ENCODE assay signal across 13 mouse cellular contexts in genomic region chr11:88401333-88401732, GRCm38 (mm10).
DNase-seq lines count a peak whose midpoint lies in the region; ATAC-seq and TF ChIP-seq lines count a peak whose summit lies in the region.
"Had no signal": no experiment of that assay in that cellular context is flagged by ENCODE, and none has a peak within 500 bp of the region (broad histone marks: within the 10 kb centered on the region; RNA-seq: fewer than 3 reads in every experiment).

No protein-coding gene starts in this region.

- H3K4me3 ChIP-seq in heart, embryonic 14.5 days (ENCODE audit: control insufficient read depth in 1 of 2, insufficient read depth in 1 of 2, low read depth in 1 of 2, low read length in 2 of 2) = no peak overlapping the region
- no peak overlapping the region for H3K4me3 ChIP-seq in hindbrain, postnatal 0 days (ENCODE audit: low read length)
- H3K4me3 ChIP-seq: kidney, embryonic 15.5 days; liver, embryonic 13.5 days had no signal

- TF ChIP-seq CTCF in hindbrain, postnatal 0 days (IDR thresholded peaks at IDR 0.05; ENCODE audit: low read depth) = no peak

- WGBS in heart, embryonic 14.5 days = 75% methylated on average over 6 of the region's 6 CpGs
- WGBS in hindbrain, postnatal 0 days = 24% methylated on average over 6 of the region's 6 CpGs

- H3K9ac ChIP-seq in heart, embryonic 14.5 days (ENCODE audit: low read length) = peak overlapping the region; percentile 11; the same call in 1 of the 2 replicates
- no peak overlapping the region for H3K9ac ChIP-seq in hindbrain, postnatal 0 days (replicated peaks; ENCODE audit: low read length)
- H3K9ac ChIP-seq: kidney, embryonic 15.5 days; liver, embryonic 13.5 days had no signal

- H3K27ac ChIP-seq in heart, embryonic 14.5 days (replicated peaks in 1 of 2; ENCODE audit: control insufficient read depth in 1 of 2, insufficient read depth in 1 of 2, low read depth in 2 of 2, low read length in 2 of 2) = peak overlapping the region in 1 of 2 experiments; percentile 98; a peak in 2 of 4 replicates
- H3K27ac ChIP-seq in hindbrain, postnatal 0 days = peak overlapping the region; percentile 38; the same call in 1 of the 2 replicates
- H3K27ac ChIP-seq: kidney, embryonic 15.5 days; liver, embryonic 13.5 days had no signal

- no peak for ATAC-seq in heart, embryonic 14.5 days (ENCODE audit: insufficient number of reproducible peaks, insufficient read depth, low FRiP score, low read depth)
- no peak for ATAC-seq in hindbrain, postnatal 0 days

- DNase-seq in heart, postnatal 14 days = no peak
- peak; percentile 40 for DNase-seq in 3T3-L1 (ENCODE audit: low read depth, low spot score)
- DNase-seq in NIH3T3 (ENCODE audit: low read depth) = peak; percentile 10
- DNase-seq in hindbrain, postnatal 0 days (ENCODE audit: low spot score) = no peak
- no peak for DNase-seq in thymus, postnatal 25 days
- DNase-seq in embryo, embryonic 9.5 days (ENCODE audit: extremely low spot score) = no peak
- DNase-seq in cerebellum, adult 11-12 months = no peak
- DNase-seq: adrenal gland, adult 8-10 months; cerebellum, postnatal 25 days; layer of hippocampus, adult 9-11 months; liver, embryonic 13.5 days had no signal

- peaks cover 49 to 67% of the 10 kb centered on the region in 2 experiments for H3K4me1 ChIP-seq in heart, embryonic 14.5 days (ENCODE audit: control insufficient read depth in 2 of 2, insufficient read depth in 2 of 2, low read length in 2 of 2)
- peaks cover 54% of the 10 kb centered on the region for H3K4me1 ChIP-seq in hindbrain, postnatal 0 days (ENCODE audit: insufficient read depth, low read length)

- no peaks in the 10 kb centered on the region for H3K27me3 ChIP-seq in heart, embryonic 14.5 days (ENCODE audit: control insufficient read depth, insufficient read depth, low read length)
- H3K27me3 ChIP-seq in hindbrain, postnatal 0 days (ENCODE audit: insufficient read depth, low read length) = no peaks in the 10 kb centered on the region
- H3K27me3 ChIP-seq: kidney, embryonic 15.5 days; liver, embryonic 13.5 days had no signal

- peaks cover 5% of the 10 kb centered on the region; the same call in 1 of the 2 replicates for H3K36me3 ChIP-seq in heart, embryonic 14.5 days (ENCODE audit: control insufficient read depth, insufficient read depth, low read length)
- no peaks in the 10 kb centered on the region for H3K36me3 ChIP-seq in hindbrain, postnatal 0 days (ENCODE audit: insufficient read depth, low read length)
- H3K36me3 ChIP-seq: liver, embryonic 13.5 days had no signal

- no peaks in the 10 kb centered on the region for H3K9me3 ChIP-seq in heart, embryonic 14.5 days (ENCODE audit: control insufficient read depth, low read length)
- no peaks in the 10 kb centered on the region for H3K9me3 ChIP-seq in hindbrain, postnatal 0 days (ENCODE audit: low read length)
- H3K9me3 ChIP-seq: kidney, embryonic 15.5 days; liver, embryonic 13.5 days had no signal

- H3K4me2 ChIP-seq in heart, embryonic 14.5 days (ENCODE audit: low read length) = no peak overlapping the region
- no peak overlapping the region for H3K4me2 ChIP-seq in hindbrain, postnatal 0 days (ENCODE audit: low read depth, low read length)
- H3K4me2 ChIP-seq: kidney, embryonic 15.5 days; liver, embryonic 13.5 days had no signal

- intact Hi-C loops in heart, postnatal 14 days (cut with DNase I) = no loop called here

Comparison
In these comparisons a context has a peak if more than half of its experiments do, and no peak if none do; other contexts are left out.
1. DNase-seq: peak in 3T3-L1 (single experiment) and NIH3T3 (single experiment); none in heart, postnatal 14 days (0 of 2), hindbrain, postnatal 0 days (single experiment), thymus, postnatal 25 days (single experiment), embryo, embryonic 9.5 days (single experiment) and cerebellum, adult 11-12 months (single experiment).